ENCODE assay signal across 14 mouse cellular contexts in genomic region chr11:77463786-77464185, GRCm38 (mm10). TPM values are rescaled to one million over a fixed set of nuclear protein-coding genes. Genes with fewer than 3 reads are reported as not detected.
"Had no signal": no experiment of that assay in that cellular context is flagged by ENCODE, and none has a peak within 500 bp of the region (broad histone marks: within the 10 kb centered on the region; RNA-seq: fewer than 3 reads in every experiment).

No protein-coding gene starts in this region.

- H3K36me3 ChIP-seq: limb, embryonic 12.5 days; liver, embryonic 15.5 days; midbrain, embryonic 10.5 days; midbrain, embryonic 15.5 days had no signal

- H3K4me2 ChIP-seq: limb, embryonic 12.5 days; liver, embryonic 15.5 days; midbrain, embryonic 15.5 days had no signal

- H3K4me3 ChIP-seq: liver, embryonic 15.5 days; midbrain, embryonic 15.5 days had no signal

- H3K9me3 ChIP-seq: limb, embryonic 12.5 days; liver, embryonic 15.5 days; midbrain, embryonic 10.5 days; midbrain, embryonic 15.5 days had no signal

- H3K9ac ChIP-seq: limb, embryonic 12.5 days; liver, embryonic 15.5 days; midbrain, embryonic 15.5 days had no signal

- ATAC-seq: lung, postnatal 0 days; midbrain, embryonic 15.5 days had no signal

- DNase-seq: kidney, adult 9 months; kidney, postnatal 14 days; liver; lung, adult 2 months; lung, postnatal 4 days; right cerebral cortex, adult 18-20 months; right cerebral cortex, postnatal 25 days; thymus, postnatal 36 days had no signal

- H3K27ac ChIP-seq: limb, embryonic 12.5 days; liver, embryonic 15.5 days; midbrain, embryonic 10.5 days; midbrain, embryonic 15.5 days had no signal

RNA-seq across cellular contexts. Expression of gene Coro6, which starts 1.6 kb away (rescaled TPM):
- polyA plus RNA-seq: midbrain, embryonic 10.5 days; thymus, postnatal 0 days had no signal
